Mouse (Mus musculus) C2C12 (cell line): ENCODE measurements around the gene Dock10. TPM values are rescaled to one million over a fixed set of nuclear protein-coding genes. Genes with fewer than 3 reads are reported as not detected.

Source experiments
- H3K27me3 ChIP-seq: one replicate; pipeline ENCODE4 v1.6.1; 2011; ENCODE audit not compliant: control insufficient read depth, insufficient read depth, insufficient read length
- H3K36me3 ChIP-seq: one replicate; pipeline ENCODE4 v1.6.1; 2011; ENCODE audit not compliant: control insufficient read depth, insufficient read depth
- H3K4me3 ChIP-seq: one replicate; pipeline ENCODE4 v1.5.1; 2011; ENCODE audit warnings: mild to moderate bottlenecking, control low read depth; ENCODE audit not compliant: poor library complexity, insufficient read depth, severe bottlenecking
- H3K79me2 ChIP-seq: one replicate; pipeline ENCODE4 v1.6.1; 2011; ENCODE audit not compliant: control insufficient read depth, insufficient read depth
- H3K79me3 ChIP-seq: one replicate; pipeline ENCODE4 v1.6.1; 2011; ENCODE audit warnings: low read depth, control low read depth
- H3ac ChIP-seq: one replicate; pipeline ENCODE3; 2011; ENCODE audit warnings: low read depth; ENCODE audit not compliant: control insufficient read depth, insufficient read length
- CEBPB ChIP-seq: IDR thresholded peaks from one replicate; pipeline ENCODE4 v1.6.1; 2011; ENCODE audit warnings: low read depth, mild to moderate bottlenecking, control low read depth, moderate library complexity
- CTCF ChIP-seq: IDR thresholded peaks from one replicate; pipeline ENCODE4 v1.5.1; 2011; ENCODE audit not compliant: control insufficient read depth, insufficient read depth, insufficient read length
- FOSL1 ChIP-seq: IDR thresholded peaks from one replicate; pipeline ENCODE4 v1.8.0; 2011; ENCODE audit warnings: mild to moderate bottlenecking, low read length; ENCODE audit not compliant: poor library complexity, insufficient read depth, severe bottlenecking
- MAX ChIP-seq: IDR thresholded peaks from one replicate; pipeline ENCODE4 v1.6.1; 2011; ENCODE audit warnings: mild to moderate bottlenecking, control low read depth
- MYOD1 ChIP-seq: IDR thresholded peaks from one replicate; pipeline ENCODE4 v1.6.1; 2011; ENCODE audit warnings: low read depth; ENCODE audit not compliant: control insufficient read depth, insufficient read length
- MYOG ChIP-seq: IDR thresholded peaks from one replicate; pipeline ENCODE4 v1.6.1; 2011; ENCODE audit not compliant: control insufficient read depth, insufficient read length; ENCODE audit errors: extremely low read depth
- USF1 ChIP-seq: IDR thresholded peaks from one replicate; pipeline ENCODE4 v1.6.1; 2011; ENCODE audit warnings: low read depth, mild to moderate bottlenecking, control low read depth, moderate library complexity
- polyA plus RNA-seq: library from polyadenylated mRNA; unstranded; fragments of >200 nt; fragmentation: generic; extraction: Trizol; gene quantifications from one replicate; pipeline ENCODE4 v1.2.1, GENCODE M21; 2012; ENCODE audit warnings: missing spikeins

Gene Dock10
- polyA plus RNA-seq, 1 experiment: 0.20 TPM

DNA sequence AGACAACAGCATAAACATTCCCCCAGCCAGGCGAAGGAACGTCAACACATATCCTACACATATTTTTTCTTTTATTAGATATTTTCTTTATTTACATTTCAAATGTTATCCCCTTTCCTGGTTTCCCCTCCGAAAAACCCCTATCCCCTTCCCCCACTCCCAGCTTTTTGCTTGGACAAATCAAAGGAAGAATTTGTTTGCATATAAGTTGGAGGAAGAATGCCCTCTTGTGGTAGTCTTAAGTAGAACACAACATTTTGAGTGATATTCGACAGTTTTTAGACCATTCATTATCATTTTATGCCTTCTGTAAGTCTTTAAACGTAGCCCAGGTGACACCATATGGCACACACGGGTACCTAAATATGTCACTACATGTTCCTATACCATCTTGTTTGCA, 242.5 kb downstream of the Dock10 start:
- no peaks in the 10 kb centered on the region for H3K79me3 ChIP-seq
- H3ac ChIP-seq: no peak overlapping the region
- H3K36me3 ChIP-seq: no peaks in the 10 kb centered on the region
- no peaks in the 10 kb centered on the region for H3K79me2 ChIP-seq
- H3K4me3 ChIP-seq: no peak overlapping the region
- H3K27me3 ChIP-seq: no peaks in the 10 kb centered on the region
- TF ChIP-seq CEBPB: no peak
- no peak for TF ChIP-seq USF1
- no peak for TF ChIP-seq FOSL1
- TF ChIP-seq MYOG: no peak
- TF ChIP-seq CTCF: no peak
- no peak for TF ChIP-seq MAX
- no peak for TF ChIP-seq MYOD1

DNA sequence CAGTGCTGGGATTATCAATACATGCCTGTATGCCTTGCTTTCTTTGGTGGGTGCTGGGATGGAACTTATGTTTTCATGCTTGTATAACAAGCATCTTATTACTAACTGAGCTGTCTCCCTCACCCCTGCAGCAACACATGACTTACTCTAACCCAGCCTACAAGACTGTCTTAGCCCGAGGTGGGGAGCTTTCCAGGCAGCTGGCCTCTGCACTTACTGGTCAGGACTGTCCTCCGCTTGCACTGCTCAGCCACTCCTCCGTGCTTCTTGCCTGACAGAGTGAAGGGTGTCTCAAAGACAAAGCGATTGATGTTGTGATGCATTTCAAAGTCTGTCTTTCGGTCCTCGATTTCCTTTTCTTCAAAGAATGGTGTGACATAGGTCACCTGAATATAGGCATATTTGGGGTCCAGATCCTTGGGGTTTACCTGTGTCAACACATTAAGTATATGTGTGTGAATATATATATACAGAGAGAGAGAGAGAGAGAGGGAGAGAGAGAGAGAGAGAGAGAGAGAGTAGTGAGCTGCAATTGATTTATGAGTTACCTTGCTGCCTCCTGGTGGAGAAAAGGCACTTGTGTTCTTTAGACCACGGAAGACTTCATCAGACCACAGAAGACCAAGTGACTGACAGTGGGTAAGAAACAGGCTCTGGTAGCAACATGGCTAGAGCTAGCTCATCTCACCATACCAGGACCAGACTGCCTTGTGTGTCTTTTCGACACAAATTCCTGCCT, 245.9 kb downstream of the Dock10 start:
- no peaks in the 10 kb centered on the region for H3K79me2 ChIP-seq
- TF ChIP-seq MYOD1 (no peak), MAX (no peak), CEBPB (no peak), FOSL1 (no peak), CTCF (no peak), USF1 (no peak), MYOG (no peak)
- no peak overlapping the region for H3K4me3 ChIP-seq
- no peaks in the 10 kb centered on the region for H3K36me3 ChIP-seq
- H3K27me3 ChIP-seq: no peaks in the 10 kb centered on the region
- H3K79me3 ChIP-seq: no peaks in the 10 kb centered on the region
- no peak overlapping the region for H3ac ChIP-seq

DNA sequence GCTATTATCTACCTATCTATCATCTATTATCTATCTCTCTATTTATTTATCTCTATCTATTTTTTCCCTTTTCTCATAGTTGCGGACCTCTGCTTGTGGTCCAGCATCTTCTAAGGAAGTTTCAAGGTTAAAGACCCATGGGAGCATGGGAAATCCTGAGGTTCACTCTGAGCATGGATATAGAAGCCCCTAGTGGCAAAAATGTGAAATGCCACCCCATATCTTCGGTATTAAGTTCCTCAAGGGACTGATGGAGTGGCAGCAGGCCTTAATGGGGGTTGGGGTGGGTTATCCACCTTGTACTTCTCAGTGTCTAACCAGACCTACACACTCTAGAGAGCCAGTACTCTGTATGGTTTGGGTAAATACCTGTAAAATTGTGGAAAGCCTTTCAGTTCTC, 253.6 kb downstream of the Dock10 start:
- Histone ChIP-seq H3K36me3 (no peaks in the 10 kb centered on the region), H3K79me2 (no peaks in the 10 kb centered on the region), H3K79me3 (no peaks in the 10 kb centered on the region), H3ac (no peak overlapping the region), H3K27me3 (no peaks in the 10 kb centered on the region), H3K4me3 (no peak overlapping the region)
- no peak for TF ChIP-seq MYOG
- no peak for TF ChIP-seq MYOD1
- no peak for TF ChIP-seq USF1
- no peak for TF ChIP-seq FOSL1
- TF ChIP-seq MAX: no peak

DNA sequence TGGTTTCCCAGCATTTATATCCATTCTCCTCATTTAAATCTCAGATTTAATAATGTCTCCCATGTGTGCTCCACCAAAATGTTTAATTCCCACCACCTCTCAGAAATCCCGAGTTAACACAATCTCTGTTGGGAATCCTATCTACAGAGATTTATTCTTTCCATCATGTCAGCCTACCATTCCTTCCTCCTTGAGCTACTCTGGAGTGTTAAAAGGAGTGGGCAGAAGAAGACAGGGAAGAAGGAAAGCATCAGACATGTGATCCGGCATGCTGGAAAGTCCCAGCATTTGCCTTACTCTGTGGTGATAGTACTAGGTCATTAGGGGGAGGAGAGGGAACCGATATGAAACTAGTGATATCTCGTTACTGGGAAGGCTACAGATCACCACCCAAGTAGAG, 254.2 kb downstream of the Dock10 start:
- no peaks in the 10 kb centered on the region for H3K27me3 ChIP-seq
- TF ChIP-seq FOSL1 (no peak), MAX (no peak), MYOD1 (no peak), CTCF (no peak), CEBPB (no peak), MYOG (no peak), USF1 (no peak)
- no peaks in the 10 kb centered on the region for H3K79me2 ChIP-seq
- H3K36me3 ChIP-seq: no peaks in the 10 kb centered on the region
- H3K79me3 ChIP-seq: no peaks in the 10 kb centered on the region
- H3ac ChIP-seq: no peak overlapping the region
- no peak overlapping the region for H3K4me3 ChIP-seq

DNA sequence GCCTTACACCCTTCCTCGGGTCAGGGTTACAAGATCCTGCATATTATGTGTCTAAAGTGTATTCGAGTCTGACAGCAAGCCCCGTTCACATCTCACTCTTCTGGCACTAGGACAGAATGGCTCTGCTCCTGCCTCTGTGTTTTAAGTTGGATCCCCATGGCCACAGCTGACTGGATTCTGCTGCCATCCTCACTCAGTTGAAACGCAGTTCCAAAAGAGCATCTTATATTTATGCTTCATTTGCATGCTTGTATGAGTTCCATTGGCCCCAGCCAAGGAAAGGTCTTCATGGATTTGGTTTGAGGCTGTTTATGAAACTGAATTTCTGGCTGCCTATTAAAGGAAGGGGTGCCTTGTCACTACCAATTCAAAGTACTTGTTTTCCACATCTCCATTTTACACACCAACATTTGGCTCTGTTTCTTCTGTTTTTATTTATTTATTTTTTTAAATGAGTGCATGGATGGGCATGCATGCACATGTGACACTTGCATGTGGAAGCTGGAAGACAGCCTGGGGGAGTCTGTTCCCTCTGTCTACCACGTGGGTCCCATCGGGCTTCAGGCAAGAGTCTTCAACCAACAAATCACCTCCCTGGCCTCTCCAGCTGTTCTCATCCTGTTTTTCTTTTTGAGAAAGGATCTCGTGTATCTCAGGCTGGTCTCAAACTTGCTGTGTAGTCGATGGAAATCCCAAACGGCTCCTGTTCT, 255.7 kb downstream of the Dock10 start:
- H3K79me3 ChIP-seq: no peaks in the 10 kb centered on the region
- no peaks in the 10 kb centered on the region for H3K27me3 ChIP-seq
- TF ChIP-seq MYOD1 (no peak), MAX (no peak), FOSL1 (no peak), MYOG (no peak), CTCF (no peak), USF1 (no peak), CEBPB (no peak)
- H3ac ChIP-seq: no peak overlapping the region
- H3K79me2 ChIP-seq: no peaks in the 10 kb centered on the region
- no peak overlapping the region for H3K4me3 ChIP-seq
- no peaks in the 10 kb centered on the region for H3K36me3 ChIP-seq
